Mouse (Mus musculus) olfactory bulb, adult 2 months (tissue): ENCODE measurements at regions not wholly inside any gene's neighbourhood (a gene's known extent, or its start where the extent isn't known, plus 50 kb on each side); places are given as distances from the start of the nearest gene placed in this dataset.

ENCODE experiments used
- CTCF ChIP-seq: fragments of 200-500 bp; IDR thresholded peaks from 2 replicates; pipeline ENCODE4 v1.5.1; 2012; ENCODE audit warnings: low read depth, mild to moderate bottlenecking, low read length, moderate library complexity; ENCODE audit not compliant: insufficient read depth
- POLR2A ChIP-seq: fragments of 200-500 bp; IDR thresholded peaks from 2 replicates; pipeline ENCODE4 v1.6.1; 2012; ENCODE audit warnings: mild to moderate bottlenecking, low read depth, low read length, moderate library complexity; ENCODE audit not compliant: insufficient read depth

GRCm38 (mm10) chr14:48058234-48058868 is 62.3 kb upstream of the Peli2 start:
- TF ChIP-seq CTCF = no peak
- no peak for TF ChIP-seq POLR2A
